Mouse (Mus musculus) kidney, embryonic 14.5 days (tissue): Measurements from ENCODE around the gene Gpr4. TPM values are rescaled to one million over a fixed set of nuclear protein-coding genes. Genes with fewer than 3 reads are reported as not detected.

Experiments
- ATAC-seq: fragments of 200-750 bp; cut with Nextera tagmentation; 2 replicates; pipeline ENCODE4 v1.8.0; 2017; ENCODE audit warnings: moderate number of reproducible peaks, mild to moderate bottlenecking, moderate TSS enrichment, moderate library complexity; ENCODE audit not compliant: low FRiP score, low TSS enrichment
- H3K27ac ChIP-seq: fragments of 300-500 bp; sonication (generic); 2 replicates; pipeline ENCODE4 v1.5.1; 2014; ENCODE audit warnings: low read depth, mild to moderate bottlenecking, low read length, moderate library complexity, mixed read lengths
- H3K27me3 ChIP-seq: fragments of 300-500 bp; sonication (generic); 2 replicates; pipeline ENCODE4 v1.6.1; 2014; ENCODE audit warnings: mild to moderate bottlenecking, low read length; ENCODE audit not compliant: control insufficient read depth, insufficient read depth
- H3K36me3 ChIP-seq: fragments of 300-500 bp; sonication (generic); 2 replicates; pipeline ENCODE4 v1.6.1; 2014; ENCODE audit warnings: low read length, mixed read lengths; ENCODE audit not compliant: control insufficient read depth, insufficient read depth
- H3K4me1 ChIP-seq: fragments of 300-500 bp; sonication (generic); 2 replicates; pipeline ENCODE4 v1.6.1; 2014; ENCODE audit warnings: low read length, mixed read lengths; ENCODE audit not compliant: control insufficient read depth, insufficient read depth
- H3K4me2 ChIP-seq: fragments of 300-500 bp; sonication (generic); replicated peaks from 2 replicates; pipeline ENCODE4 v1.6.1; 2014; ENCODE audit warnings: low read depth, mild to moderate bottlenecking, low read length
- H3K4me3 ChIP-seq: fragments of 300-500 bp; sonication (generic); 2 replicates; pipeline ENCODE4 v1.5.1; 2014; ENCODE audit warnings: mild to moderate bottlenecking, low read length
- H3K9ac ChIP-seq: fragments of 300-500 bp; sonication (generic); 2 replicates; pipeline ENCODE4 v1.6.1; 2014; ENCODE audit warnings: low read depth, mild to moderate bottlenecking, low read length, moderate library complexity
- H3K9me3 ChIP-seq: fragments of 300-500 bp; sonication (generic); 2 replicates; pipeline ENCODE4 v1.6.1; 2016; ENCODE audit warnings: low read length; ENCODE audit not compliant: control insufficient read depth
- WGBS: fragments of 180-500 bp; shearing (Covaris S2); extraction: QIAGEN DNeasy Blood & Tissue Kit; methylation state at CpG from one replicate; pipeline ENCODE4 v1.1.7; 2014; 5-methylcytosine and 5-hydroxymethylcytosine counted together
- polyA plus RNA-seq: library from polyadenylated mRNA; unstranded; fragments of >200 nt; fragmentation: Nextera tagmentation; extraction: Ambion mirVana; gene quantifications from 2 replicates; pipeline ENCODE4 v1.2.1, GENCODE M21; 2014

Gene Gpr4
- polyA plus RNA-seq, 1 experiment from 2014 or later = 3.4 TPM

- WGBS = under 1% methylated on average over 31 of the region's 32 CpGs
- peak overlapping the region; percentile 38 for H3K4me2 ChIP-seq
- peaks cover 16% of the 10 kb centered on the region for H3K4me1 ChIP-seq
- peak overlapping the region; percentile 30 for H3K4me3 ChIP-seq
- ATAC-seq = no peak
- H3K27ac ChIP-seq = no peak overlapping the region
- H3K9ac ChIP-seq = no peak overlapping the region
- H3K9me3 ChIP-seq = 0 out of 2 replicates have a peak, but pooled peaks cover 4% of the 10 kb centered on the region
- H3K36me3 ChIP-seq = no peaks in the 10 kb centered on the region; the same call in 1 of the 2 replicates
- H3K27me3 ChIP-seq = peaks cover 53% of the 10 kb centered on the region
These were observed 33.2 kb upstream of the Gpr4 start for GRCm38 (mm10) chr7:19179173-19179572.

DNA sequence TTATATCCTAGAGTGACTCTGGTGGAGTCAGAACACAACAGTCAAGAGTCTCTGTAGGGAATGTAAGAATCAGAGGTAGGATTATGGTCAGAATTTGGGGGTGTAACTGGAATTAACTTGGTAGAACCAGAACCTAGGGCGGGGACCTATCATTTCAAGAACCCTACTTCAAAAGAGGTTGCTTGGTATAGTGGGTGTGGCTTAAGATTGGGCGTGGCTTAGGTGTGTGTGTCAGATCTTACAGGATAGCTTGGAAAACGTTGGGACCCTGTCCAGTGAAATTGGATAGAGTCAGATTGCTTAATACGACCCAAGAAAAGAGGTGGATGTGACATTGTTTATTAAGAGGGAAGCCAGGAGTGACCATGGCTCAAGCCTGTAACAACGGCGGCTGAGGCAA is 32.4 kb upstream of the Gpr4 start:
- H3K27ac ChIP-seq = no peak overlapping the region
- 0 out of 2 replicates have a peak, but pooled peaks cover 4% of the 10 kb centered on the region for H3K9me3 ChIP-seq
- peaks cover 19% of the 10 kb centered on the region for H3K4me1 ChIP-seq
- 39% methylated on average over 6 of the region's 6 CpGs for whole genome bisulfite sequencing
- H3K4me3 ChIP-seq = no peak overlapping the region
- no peaks in the 10 kb centered on the region; the same call in 1 of the 2 replicates for H3K36me3 ChIP-seq
- H3K4me2 ChIP-seq = no peak overlapping the region
- no peak for ATAC-seq
- no peak overlapping the region for H3K9ac ChIP-seq
- peaks cover 50% of the 10 kb centered on the region for H3K27me3 ChIP-seq

DNA sequence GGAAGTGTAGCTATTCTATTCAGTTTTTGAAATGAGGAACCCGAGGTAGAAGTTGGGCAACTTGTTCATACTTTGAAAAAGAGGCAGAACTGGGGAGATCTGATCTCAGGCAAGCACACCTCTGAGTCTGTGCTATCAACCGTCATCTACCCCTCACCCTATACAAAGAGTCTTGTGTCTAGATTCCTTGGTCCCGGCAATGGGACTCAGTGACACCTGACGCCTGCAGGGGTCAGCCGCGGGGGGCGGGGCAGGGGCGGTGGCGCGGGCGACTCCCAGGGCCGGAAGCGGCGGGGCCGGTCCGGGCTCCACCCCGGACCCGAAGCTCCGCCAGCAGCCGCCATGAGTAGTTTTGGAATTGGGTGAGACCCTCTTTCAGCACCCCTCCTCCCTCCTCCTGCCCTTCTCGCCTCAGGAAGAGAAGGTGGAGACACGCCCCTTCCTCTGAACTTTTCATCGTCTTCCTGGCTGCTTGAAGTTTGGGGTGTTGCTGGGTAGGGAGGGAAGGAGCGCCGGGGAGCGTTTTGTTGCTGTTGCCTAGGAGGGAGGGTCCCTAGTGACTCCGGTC is 31.4 kb upstream of the Gpr4 start:
- Histone ChIP-seq H3K9me3 (0 out of 2 replicates have a peak, but pooled peaks cover 4% of the 10 kb centered on the region), H3K27ac (no peak overlapping the region; the same call in 1 of the 2 replicates), H3K4me3 (peak overlapping the region; percentile 63), H3K9ac (peak overlapping the region; percentile 63), H3K36me3 (no peaks in the 10 kb centered on the region; the same call in 1 of the 2 replicates), H3K4me2 (peak overlapping the region; percentile 70), H3K4me1 (peaks cover 24% of the 10 kb centered on the region), H3K27me3 (peaks cover 42% of the 10 kb centered on the region)
- peak; percentile 36 for ATAC-seq
- WGBS = 3% methylated on average over 25 of the region's 27 CpGs

- H3K36me3 ChIP-seq = peaks cover 10% of the 10 kb centered on the region
These were observed 28.1 kb upstream of the Gpr4 start for GRCm38 (mm10) chr7:19184250-19184649.

GRCm38 (mm10) chr7:19184758-19185157 is 27.6 kb upstream of the Gpr4 start:
- Histone ChIP-seq H3K27ac (peak overlapping the region; percentile 20), H3K9me3 (no peaks in the 10 kb centered on the region), H3K4me3 (no peak overlapping the region), H3K4me2 (no peak overlapping the region), H3K4me1 (peaks cover 19% of the 10 kb centered on the region), H3K36me3 (peaks cover 10% of the 10 kb centered on the region), H3K9ac (no peak overlapping the region), H3K27me3 (peaks cover 5% of the 10 kb centered on the region; the same call in 1 of the 2 replicates)
- 77% methylated on average over 6 of the region's 6 CpGs for WGBS
- no peak for ATAC-seq

More at GRCm38 (mm10) chr7:19184250-19184649, 28.1 kb upstream of the Gpr4 start:
- Histone ChIP-seq H3K27me3 (peaks cover 10% of the 10 kb centered on the region), H3K4me2 (no peak overlapping the region), H3K9me3 (no peaks in the 10 kb centered on the region), H3K4me1 (peaks cover 23% of the 10 kb centered on the region), H3K9ac (no peak overlapping the region), H3K27ac (peak overlapping the region; percentile 20), H3K4me3 (no peak overlapping the region)
- no peak for ATAC-seq
- WGBS = 89% methylated on average over 2 of the region's 2 CpGs

- H3K36me3 ChIP-seq = peaks cover 39% of the 10 kb centered on the region
These were observed 17.7 kb upstream of the Gpr4 start for GRCm38 (mm10) chr7:19194676-19195075.

DNA sequence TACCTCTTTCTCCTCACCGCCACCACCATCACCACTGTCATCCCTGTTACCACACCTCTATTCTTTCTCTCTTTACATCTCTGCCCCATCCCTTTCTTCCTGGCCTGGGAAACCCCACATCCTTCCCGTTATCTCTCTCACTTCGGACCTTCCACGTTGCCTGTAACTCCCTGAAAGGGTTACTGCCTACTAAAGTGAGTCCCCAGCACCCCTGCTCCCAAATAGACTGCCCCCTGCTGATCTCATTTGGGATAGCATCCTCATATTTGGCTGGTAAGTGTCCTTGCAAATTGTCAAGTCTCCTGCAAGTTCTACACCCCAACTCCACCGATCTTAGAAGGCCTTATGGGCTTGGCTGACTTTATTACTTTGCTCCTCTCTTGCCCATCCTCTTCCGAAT is 15.7 kb upstream of the Gpr4 start:
- Histone ChIP-seq H3K9ac (no peak overlapping the region), H3K27me3 (no peaks in the 10 kb centered on the region), H3K4me3 (no peak overlapping the region), H3K4me2 (no peak overlapping the region), H3K27ac (no peak overlapping the region), H3K9me3 (peaks cover 6% of the 10 kb centered on the region; the same call in 1 of the 2 replicates), H3K4me1 (no peaks in the 10 kb centered on the region), H3K36me3 (peaks cover 46% of the 10 kb centered on the region)
- ATAC-seq = no peak
- 72% methylated on average over 6 of the region's 6 CpGs for WGBS

More at GRCm38 (mm10) chr7:19194676-19195075, 17.7 kb upstream of the Gpr4 start:
- Histone ChIP-seq H3K9ac (no peak overlapping the region), H3K4me1 (no peaks in the 10 kb centered on the region), H3K9me3 (peaks cover 6% of the 10 kb centered on the region; the same call in 1 of the 2 replicates), H3K4me2 (no peak overlapping the region), H3K27ac (no peak overlapping the region), H3K27me3 (no peaks in the 10 kb centered on the region), H3K4me3 (no peak overlapping the region)
- ATAC-seq = no peak
- WGBS = 98% methylated on average over 4 of the region's 4 CpGs

DNA sequence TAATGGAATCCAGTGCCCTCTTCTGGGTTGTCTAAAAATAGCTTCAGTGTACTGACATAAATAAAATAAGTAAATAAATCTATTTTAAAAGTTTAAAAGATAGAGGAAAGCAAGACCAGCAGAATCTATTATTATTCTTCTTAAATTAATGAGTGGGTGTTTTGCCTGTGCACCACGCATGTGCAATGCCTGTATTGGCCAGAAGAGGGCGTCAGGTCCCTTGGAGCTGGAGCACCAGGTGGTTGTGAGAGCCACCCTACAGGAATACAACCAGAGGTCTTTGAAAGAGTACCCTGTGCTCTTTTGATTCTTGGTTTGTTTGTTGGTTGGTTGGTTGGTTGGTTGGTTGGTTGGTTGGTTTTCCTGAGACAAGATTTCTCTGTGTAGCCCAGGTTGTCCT is 14.4 kb upstream of the Gpr4 start:
- Histone ChIP-seq H3K4me2 (no peak overlapping the region), H3K27ac (no peak overlapping the region), H3K4me1 (no peaks in the 10 kb centered on the region), H3K9me3 (peaks cover 6% of the 10 kb centered on the region; the same call in 1 of the 2 replicates), H3K4me3 (no peak overlapping the region), H3K36me3 (peaks cover 44% of the 10 kb centered on the region), H3K27me3 (no peaks in the 10 kb centered on the region), H3K9ac (no peak overlapping the region)
- WGBS = 38% methylated on average over 2 of the region's 2 CpGs
- ATAC-seq = no peak

DNA sequence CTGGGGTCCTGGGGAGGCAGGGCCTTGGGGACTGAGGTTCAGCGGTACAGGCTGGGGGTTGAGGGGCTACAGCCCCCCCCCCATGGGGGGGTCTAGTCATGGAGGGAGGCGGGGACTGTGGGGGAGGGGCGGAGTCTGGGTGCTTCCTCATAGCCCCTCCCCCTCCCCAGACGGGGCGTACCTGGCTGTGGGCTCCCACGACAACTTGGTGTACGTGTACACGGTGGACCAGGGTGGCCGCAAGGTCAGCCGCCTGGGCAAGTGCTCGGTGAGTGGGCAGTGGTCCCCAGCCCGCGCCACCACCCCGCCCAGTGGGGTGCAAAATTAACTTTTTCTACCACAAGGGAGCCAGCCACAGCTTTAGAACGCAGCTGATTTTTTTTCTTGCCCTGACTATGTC is 10.7 kb upstream of the Gpr4 start:
- H3K9me3 ChIP-seq = no peaks in the 10 kb centered on the region
- H3K27ac ChIP-seq = no peak overlapping the region
- no peak for ATAC-seq
- no peaks in the 10 kb centered on the region for H3K27me3 ChIP-seq
- H3K4me3 ChIP-seq = no peak overlapping the region
- 73% methylated on average over 15 of the region's 15 CpGs for WGBS
- no peak overlapping the region for H3K4me2 ChIP-seq
- no peak overlapping the region for H3K9ac ChIP-seq
- no peaks in the 10 kb centered on the region for H3K4me1 ChIP-seq
- H3K36me3 ChIP-seq = peaks cover 47% of the 10 kb centered on the region
